ENCODE assay signal across 10 mouse cellular contexts in genomic region chr15:102356501-102357325, GRCm38 (mm10). TPM values are rescaled to one million over a fixed set of nuclear protein-coding genes. Genes with fewer than 3 reads are reported as not detected.
A peak's percentile ranks its signal among the peaks of the same experiment; 100 is the strongest.
DNase-seq lines count a peak whose midpoint lies in the region; ATAC-seq lines count a peak whose summit lies in the region.
"Had no signal": no experiment of that assay in that cellular context is flagged by ENCODE, and none has a peak within 500 bp of the region (broad histone marks: within the 10 kb centered on the region; RNA-seq: fewer than 3 reads in every experiment).

No protein-coding gene starts in this region.

- H3K4me2 ChIP-seq in kidney, embryonic 16.5 days (replicated peaks; ENCODE audit: low read depth, low read length), result peak overlapping the region; percentile 95
- peak overlapping the region; percentile 97 for H3K4me2 ChIP-seq in hindbrain, embryonic 15.5 days
- 0 out of 2 replicates have a peak overlapping the region, but pooled peaks have one; percentile 99 for H3K4me2 ChIP-seq in midbrain, embryonic 16.5 days (ENCODE audit: low read length)

- DNase-seq in kidney, postnatal 4 days, result no peak
- peak; percentile 54 for DNase-seq in embryonic facial prominence, embryonic 10.5 days (ENCODE audit: low spot score)
- no peak for DNase-seq in urinary bladder, postnatal 14 days (ENCODE audit: low spot score)
- no peak for DNase-seq in left cerebral cortex, adult 9 months (ENCODE audit: low spot score in 2 of 2)
- no peak for DNase-seq in urinary bladder, postnatal 36 days (ENCODE audit: low spot score in 2 of 2)
- DNase-seq: gastrocnemius, adult 2 months had no signal

- peaks cover 23% of the 10 kb centered on the region for H3K4me1 ChIP-seq in kidney, embryonic 16.5 days (ENCODE audit: insufficient read depth, low read length)
- H3K4me1 ChIP-seq in embryonic facial prominence, embryonic 10.5 days, result peaks cover 59% of the 10 kb centered on the region
- H3K4me1 ChIP-seq in hindbrain, embryonic 15.5 days (replicated peaks), result peaks cover 26% of the 10 kb centered on the region
- peaks cover 22% of the 10 kb centered on the region for H3K4me1 ChIP-seq in midbrain, embryonic 16.5 days (ENCODE audit: control insufficient read depth, insufficient read depth, low read length)

- peak overlapping the region; percentile 59 for H3K4me3 ChIP-seq in kidney, embryonic 16.5 days (ENCODE audit: low read length)
- peak overlapping the region; percentile 67 for H3K4me3 ChIP-seq in embryonic facial prominence, embryonic 10.5 days
- H3K4me3 ChIP-seq in hindbrain, embryonic 15.5 days, result no peak overlapping the region
- H3K4me3 ChIP-seq in midbrain, embryonic 16.5 days (ENCODE audit: low read depth, low read length), result no peak overlapping the region

- H3K27me3 ChIP-seq in kidney, embryonic 16.5 days (ENCODE audit: insufficient read depth, low read length), result peaks cover 12% of the 10 kb centered on the region
- H3K27me3 ChIP-seq in embryonic facial prominence, embryonic 10.5 days (replicated peaks; ENCODE audit: low read depth, poor library complexity, severe bottlenecking), result peaks cover 46% of the 10 kb centered on the region
- H3K27me3 ChIP-seq in hindbrain, embryonic 15.5 days, result peaks cover 32% of the 10 kb centered on the region
- H3K27me3 ChIP-seq in midbrain, embryonic 16.5 days (ENCODE audit: control insufficient read depth, insufficient read depth, low read depth, low read length), result peaks cover 35% of the 10 kb centered on the region

- no peak for ATAC-seq in kidney, embryonic 16.5 days (ENCODE audit: low FRiP score, low TSS enrichment)
- no peak for ATAC-seq in hindbrain, embryonic 15.5 days (ENCODE audit: low FRiP score, low read depth)
- ATAC-seq in midbrain, embryonic 16.5 days, result no peak

- peak overlapping the region; percentile 86 for H3K9ac ChIP-seq in kidney, embryonic 16.5 days (replicated peaks; ENCODE audit: low read length)
- no peak overlapping the region for H3K9ac ChIP-seq in hindbrain, embryonic 15.5 days
- H3K9ac ChIP-seq in midbrain, embryonic 16.5 days (ENCODE audit: low read depth, low read length), result no peak overlapping the region

- no peaks in the 10 kb centered on the region for H3K36me3 ChIP-seq in kidney, embryonic 16.5 days (ENCODE audit: insufficient read depth, low read length)
- no peaks in the 10 kb centered on the region for H3K36me3 ChIP-seq in embryonic facial prominence, embryonic 10.5 days (replicated peaks)
- no peaks in the 10 kb centered on the region for H3K36me3 ChIP-seq in hindbrain, embryonic 15.5 days
- no peaks in the 10 kb centered on the region for H3K36me3 ChIP-seq in midbrain, embryonic 16.5 days (ENCODE audit: control insufficient read depth, insufficient read depth, low read length)

- no peaks in the 10 kb centered on the region for H3K9me3 ChIP-seq in kidney, embryonic 16.5 days (ENCODE audit: low read length)
- H3K9me3 ChIP-seq in embryonic facial prominence, embryonic 10.5 days, result no peaks in the 10 kb centered on the region
- no peaks in the 10 kb centered on the region for H3K9me3 ChIP-seq in hindbrain, embryonic 15.5 days
- H3K9me3 ChIP-seq in midbrain, embryonic 16.5 days (replicated peaks; ENCODE audit: control insufficient read depth, low read length, poor library complexity, severe bottlenecking), result no peaks in the 10 kb centered on the region

- 41% methylated on average over 16 of the region's 16 CpGs for WGBS in kidney, embryonic 16.5 days
- 15% methylated on average over 16 of the region's 16 CpGs for WGBS in embryonic facial prominence, embryonic 10.5 days
- WGBS in hindbrain, embryonic 15.5 days, result 31% methylated on average over 16 of the region's 16 CpGs
- WGBS in midbrain, embryonic 16.5 days, result 27% methylated on average over 16 of the region's 16 CpGs

- peak overlapping the region; percentile 92 for H3K27ac ChIP-seq in kidney, embryonic 16.5 days (ENCODE audit: low read length)
- H3K27ac ChIP-seq in embryonic facial prominence, embryonic 10.5 days (replicated peaks), result peak overlapping the region; percentile 97
- no peak overlapping the region for H3K27ac ChIP-seq in hindbrain, embryonic 15.5 days (replicated peaks)
- no peak overlapping the region for H3K27ac ChIP-seq in midbrain, embryonic 16.5 days (ENCODE audit: low read length)

RNA-seq across cellular contexts. Expression of gene Aaas, which starts 6.1 kb away (rescaled TPM):
- 89.2 and 91.7 TPM in 2 replicates for polyA plus RNA-seq in kidney, embryonic 16.5 days (2015; fragmentation: Nextera tagmentation; extraction: Ambion mirVana)
- polyA plus RNA-seq in embryonic facial prominence, embryonic 10.5 days (2016; fragmentation: Nextera tagmentation; extraction: Ambion mirVana), result 135 and 137 TPM in 2 replicates
- 36.8 and 37.9 TPM in 2 replicates for polyA plus RNA-seq in hindbrain, embryonic 15.5 days (2015; fragmentation: Nextera tagmentation; extraction: Ambion mirVana)
- 30.2 and 31.1 TPM in 2 replicates for polyA plus RNA-seq in midbrain, embryonic 16.5 days (2015; fragmentation: Nextera tagmentation; extraction: Ambion mirVana)

RNA-seq across cellular contexts. Expression of gene Sp7, which starts 10.3 kb away (rescaled TPM):
- polyA plus RNA-seq in kidney, embryonic 16.5 days (2015; fragmentation: Nextera tagmentation; extraction: Ambion mirVana), result 1.2 and 1.3 TPM in 2 replicates
- 1.4 and 1.7 TPM in 2 replicates for polyA plus RNA-seq in embryonic facial prominence, embryonic 10.5 days (2016; fragmentation: Nextera tagmentation; extraction: Ambion mirVana)
- 0.57 and 0.71 TPM in 2 replicates for polyA plus RNA-seq in hindbrain, embryonic 15.5 days (2015; fragmentation: Nextera tagmentation; extraction: Ambion mirVana)
- 0.40 and 0.55 TPM in 2 replicates for polyA plus RNA-seq in midbrain, embryonic 16.5 days (2015; fragmentation: Nextera tagmentation; extraction: Ambion mirVana)
- polyA plus RNA-seq: liver, adult 2 months had no signal

RNA-seq across cellular contexts. Expression of gene Myg1, which starts 25.2 kb away (rescaled TPM):
- 118 and 120 TPM in 2 replicates for polyA plus RNA-seq in kidney, embryonic 16.5 days (2015; fragmentation: Nextera tagmentation; extraction: Ambion mirVana)
- 123 and 126 TPM in 2 replicates for polyA plus RNA-seq in embryonic facial prominence, embryonic 10.5 days (2016; fragmentation: Nextera tagmentation; extraction: Ambion mirVana)
- polyA plus RNA-seq in hindbrain, embryonic 15.5 days (2015; fragmentation: Nextera tagmentation; extraction: Ambion mirVana), result 92.6 and 94.2 TPM in 2 replicates
- 89.1 and 91.2 TPM in 2 replicates for polyA plus RNA-seq in midbrain, embryonic 16.5 days (2015; fragmentation: Nextera tagmentation; extraction: Ambion mirVana)

RNA-seq across cellular contexts. Expression of gene Pfdn5, which starts 30.8 kb away (rescaled TPM):
- polyA plus RNA-seq in kidney, embryonic 16.5 days (2015; fragmentation: Nextera tagmentation; extraction: Ambion mirVana), result 376 and 377 TPM in 2 replicates
- polyA plus RNA-seq in embryonic facial prominence, embryonic 10.5 days (2016; fragmentation: Nextera tagmentation; extraction: Ambion mirVana), result 353 and 356 TPM in 2 replicates
- polyA plus RNA-seq in hindbrain, embryonic 15.5 days (2015; fragmentation: Nextera tagmentation; extraction: Ambion mirVana), result 460 and 473 TPM in 2 replicates
- 479 TPM in 2 replicates for polyA plus RNA-seq in midbrain, embryonic 16.5 days (2015; fragmentation: Nextera tagmentation; extraction: Ambion mirVana)

RNA-seq across cellular contexts. Expression of gene Sp1, which starts 49.2 kb away (rescaled TPM):
- polyA plus RNA-seq in kidney, embryonic 16.5 days (2015; fragmentation: Nextera tagmentation; extraction: Ambion mirVana), result 10.6 and 11.3 TPM in 2 replicates
- polyA plus RNA-seq in embryonic facial prominence, embryonic 10.5 days (2016; fragmentation: Nextera tagmentation; extraction: Ambion mirVana), result 9.9 and 10.6 TPM in 2 replicates
- 3.4 and 4.0 TPM in 2 replicates for polyA plus RNA-seq in hindbrain, embryonic 15.5 days (2015; fragmentation: Nextera tagmentation; extraction: Ambion mirVana)
- 3.1 and 3.5 TPM in 2 replicates for polyA plus RNA-seq in midbrain, embryonic 16.5 days (2015; fragmentation: Nextera tagmentation; extraction: Ambion mirVana)

Comparison
In these comparisons a context has a peak if more than half of its experiments do, and no peak if none do; other contexts are left out.
1. H3K27ac ChIP-seq: peak in kidney, embryonic 16.5 days (single experiment) and embryonic facial prominence, embryonic 10.5 days (single experiment); none in hindbrain, embryonic 15.5 days (single experiment) and midbrain, embryonic 16.5 days (single experiment).
2. H3K4me3 ChIP-seq: peak in kidney, embryonic 16.5 days (single experiment) and embryonic facial prominence, embryonic 10.5 days (single experiment); none in hindbrain, embryonic 15.5 days (single experiment) and midbrain, embryonic 16.5 days (single experiment).
3. Peak in every context shown above with its lines, with median percentiles within 50 percentile points of each other: H3K4me2 ChIP-seq.